Mouse (Mus musculus): Measurements from ENCODE around the gene Nadk. TPM values are rescaled to one million over a fixed set of nuclear protein-coding genes. Genes with fewer than 3 reads are reported as not detected.

Nadk gene
- polyA plus RNA-seq, 1 experiment: 116 TPM

- no peak overlapping the region for H3K4me3 ChIP-seq (ENCODE audit: insufficient read depth, low read length)
- H3K27ac ChIP-seq (ENCODE audit: insufficient read depth, low read length): no peak overlapping the region
- no peaks in the 10 kb centered on the region for H3K4me1 ChIP-seq (ENCODE audit: control insufficient read depth, insufficient read depth, low read length)
- TF ChIP-seq CTCF (IDR thresholded peaks at IDR 0.05; ENCODE audit: borderline replicate concordance, insufficient read depth, low read length) (no peak), POLR2A (IDR thresholded peaks at IDR 0.05; ENCODE audit: low read depth, low read length) (no peak)
Observed at GRCm38 (mm10) chr4:155618321-155618720, 56.1 kb downstream of the Nadk start.

DNA sequence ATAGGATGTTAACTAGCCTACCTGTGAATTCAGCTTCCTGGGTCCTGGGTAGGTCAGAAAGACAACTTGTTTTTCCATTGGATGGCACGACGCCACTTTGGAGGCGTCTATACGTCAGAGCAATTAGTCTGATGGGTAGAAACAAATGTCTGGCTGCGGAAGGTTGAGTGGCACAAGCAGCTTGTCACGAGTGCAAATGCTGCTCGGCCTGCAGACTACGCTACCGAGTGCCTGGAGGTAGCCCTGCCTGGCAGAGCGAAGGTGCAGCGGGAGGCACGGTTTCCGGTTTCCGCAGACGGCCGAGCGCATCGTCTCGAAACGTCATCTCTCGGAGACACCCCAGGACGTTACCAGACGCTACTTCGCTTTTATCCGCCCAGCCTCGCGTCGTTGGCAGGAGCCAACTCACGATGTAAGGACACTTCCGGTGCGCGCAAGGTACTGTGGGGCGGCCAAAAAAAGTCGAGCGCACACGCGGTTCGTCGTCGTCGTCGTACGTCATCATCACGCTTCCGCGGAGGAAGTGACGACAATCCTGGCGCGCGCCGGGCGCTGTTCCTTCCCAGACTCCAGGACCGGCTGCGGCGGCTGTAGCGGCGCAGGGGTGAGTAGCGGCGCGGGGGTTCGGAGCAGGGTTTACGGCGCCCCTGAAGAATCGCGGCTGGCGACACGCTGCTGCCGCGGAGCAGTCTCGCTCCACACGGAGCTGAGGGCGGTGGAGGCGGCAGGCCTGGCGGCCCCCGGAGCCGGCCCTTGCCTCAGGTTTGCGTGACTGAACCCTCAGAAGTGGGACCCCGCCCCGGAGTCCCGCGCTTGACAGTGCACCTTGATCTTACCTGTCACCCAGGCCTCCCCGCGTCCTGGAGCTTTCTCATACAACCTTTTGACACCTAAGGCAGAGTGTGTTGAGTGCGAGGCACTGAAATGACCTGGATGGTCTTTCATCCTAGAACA, 62.4 kb downstream of the Nadk start, which contains the start of gene Cdk11b:
Gene Cdk11b, plus strand, starts transcription at position 517 of the 954 bp plus-strand sequence.
- peak within 1 kb of the TSS; percentile 92 for H3K4me3 ChIP-seq (ENCODE audit: insufficient read depth, low read length)
- peak; percentile 94 for TF ChIP-seq POLR2A (IDR thresholded peaks at IDR 0.05; ENCODE audit: low read depth, low read length)
- TF ChIP-seq CTCF (IDR thresholded peaks at IDR 0.05; ENCODE audit: borderline replicate concordance, insufficient read depth, low read length): no peak
- H3K4me1 ChIP-seq (ENCODE audit: control insufficient read depth, insufficient read depth, low read length): no peaks in the 10 kb centered on the region
- peak within 1 kb of the TSS; percentile 80 for H3K27ac ChIP-seq (ENCODE audit: insufficient read depth, low read length)

- TF ChIP-seq CTCF (IDR thresholded peaks at IDR 0.05; ENCODE audit: borderline replicate concordance, insufficient read depth, low read length): no peak
- no peak for TF ChIP-seq POLR2A (IDR thresholded peaks at IDR 0.05; ENCODE audit: low read depth, low read length)
- H3K4me3 ChIP-seq (ENCODE audit: insufficient read depth, low read length): no peak overlapping the region
- H3K27ac ChIP-seq (ENCODE audit: insufficient read depth, low read length): no peak overlapping the region
- H3K4me1 ChIP-seq (ENCODE audit: control insufficient read depth, insufficient read depth, low read length): no peaks in the 10 kb centered on the region
Observed at GRCm38 (mm10) chr4:155630267-155630666, 68.1 kb downstream of the Nadk start.

GRCm38 (mm10) chr4:155635766-155636499, 73.8 kb downstream of the Nadk start:
- TF ChIP-seq POLR2A (IDR thresholded peaks at IDR 0.05; ENCODE audit: low read depth, low read length) (no peak), CTCF (IDR thresholded peaks at IDR 0.05; ENCODE audit: borderline replicate concordance, insufficient read depth, low read length) (no peak)
- Histone ChIP-seq H3K4me3 (ENCODE audit: insufficient read depth, low read length) (no peak overlapping the region), H3K27ac (ENCODE audit: insufficient read depth, low read length) (no peak overlapping the region), H3K4me1 (ENCODE audit: control insufficient read depth, insufficient read depth, low read length) (no peaks in the 10 kb centered on the region)

Other genes starting within 250 kb of the Nadk start
- gene Prkcz, start 201.0 kb upstream of the Nadk start, polyA plus RNA-seq (2011; ENCODE audit: insufficient read length, low read depth, missing spikeins): 0.63 and 1.4 TPM in 2 replicates
- not detected in 2 replicates for gene Gabrd, start 164.3 kb upstream of the Nadk start, polyA plus RNA-seq (2011; ENCODE audit: insufficient read length, low read depth, missing spikeins)
- 1.5 and 2.0 TPM in 2 replicates for gene Cfap74, start 153.2 kb upstream of the Nadk start, polyA plus RNA-seq (2011; ENCODE audit: insufficient read length, low read depth, missing spikeins)
- gene Tmem52, start 93.3 kb upstream of the Nadk start, polyA plus RNA-seq (2011; ENCODE audit: insufficient read length, low read depth, missing spikeins): not detected in 2 replicates
- 532 and 536 TPM in 2 replicates for gene Gnb1, start 71.0 kb upstream of the Nadk start, polyA plus RNA-seq (2011; ENCODE audit: insufficient read length, low read depth, missing spikeins)
- 11.7 and 13.5 TPM in 2 replicates for gene Slc35e2, start 39.0 kb downstream of the Nadk start, polyA plus RNA-seq (2011; ENCODE audit: insufficient read length, low read depth, missing spikeins)
- gene Cdk11b, start 62.5 kb downstream of the Nadk start, polyA plus RNA-seq (2011; ENCODE audit: insufficient read length, low read depth, missing spikeins): 75.2 and 77.0 TPM in 2 replicates
- gene Gm10563, start 83.0 kb downstream of the Nadk start, polyA plus RNA-seq (2011; ENCODE audit: insufficient read length, low read depth, missing spikeins): not detected in 2 replicates
- 80.7 and 93.1 TPM in 2 replicates for gene Mmp23, start 91.0 kb downstream of the Nadk start, polyA plus RNA-seq (2011; ENCODE audit: insufficient read length, low read depth, missing spikeins)
- 17.2 and 21.1 TPM in 2 replicates for gene Mib2, start 106.8 kb downstream of the Nadk start, polyA plus RNA-seq (2011; ENCODE audit: insufficient read length, low read depth, missing spikeins)
- gene Fndc10, start 132.0 kb downstream of the Nadk start, polyA plus RNA-seq (2011; ENCODE audit: insufficient read length, low read depth, missing spikeins): 11.1 and 16.1 TPM in 2 replicates
- 101 and 104 TPM in 2 replicates for gene Ssu72, start 142.4 kb downstream of the Nadk start, polyA plus RNA-seq (2011; ENCODE audit: insufficient read length, low read depth, missing spikeins)
- 1.0 and 1.2 TPM in 2 replicates for gene Tmem240, start 172.4 kb downstream of the Nadk start, polyA plus RNA-seq (2011; ENCODE audit: insufficient read length, low read depth, missing spikeins)
- gene Atad3a, start 198.7 kb downstream of the Nadk start, polyA plus RNA-seq (2011; ENCODE audit: insufficient read length, low read depth, missing spikeins): 48.8 and 55.2 TPM in 2 replicates
- gene Vwa1, start 212.3 kb downstream of the Nadk start, polyA plus RNA-seq (2011; ENCODE audit: insufficient read length, low read depth, missing spikeins): 0.67 and 0.77 TPM in 2 replicates
- 0.25 and 0.52 TPM in 2 replicates for gene Tmem88b, start 223.5 kb downstream of the Nadk start, polyA plus RNA-seq (2011; ENCODE audit: insufficient read length, low read depth, missing spikeins)
- not detected in 2 replicates for gene Ankrd65, start 228.1 kb downstream of the Nadk start, polyA plus RNA-seq (2011; ENCODE audit: insufficient read length, low read depth, missing spikeins)
- 115 and 129 TPM in 2 replicates for gene Mrpl20, start 240.5 kb downstream of the Nadk start, polyA plus RNA-seq (2011; ENCODE audit: insufficient read length, low read depth, missing spikeins)